Mouse (Mus musculus): ENCODE results near the gene Spata5.

DNA sequence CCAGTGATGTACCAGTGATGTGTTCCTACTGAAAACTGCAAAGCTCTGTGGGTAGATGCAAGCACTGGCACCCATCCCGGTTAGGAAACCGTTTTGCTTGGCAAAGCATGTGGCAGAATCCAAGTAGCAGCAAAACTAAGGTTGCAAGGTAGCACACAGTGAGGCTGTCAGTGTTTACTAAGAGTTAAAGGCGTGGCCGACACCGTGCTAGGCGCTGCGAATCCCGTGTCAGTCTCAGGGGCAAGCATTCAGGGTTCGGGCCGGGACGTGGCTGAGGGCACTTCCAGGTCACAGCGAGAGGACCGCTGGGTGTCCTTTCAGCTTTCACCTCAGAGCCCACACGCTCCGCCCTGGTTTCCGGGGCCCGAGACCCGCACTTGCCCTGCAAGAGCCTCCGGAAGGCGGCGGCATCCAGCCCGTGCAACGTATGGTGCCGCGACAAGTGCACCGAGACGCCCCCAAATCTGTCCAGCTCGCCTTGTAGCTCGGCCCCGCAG, 687 bp upstream of the Spata5 start:
- no peak for TF ChIP-seq CTCF (IDR thresholded peaks at IDR 0.05; ENCODE audit: low read depth, low read length)
- no peak for TF ChIP-seq POLR2A (IDR thresholded peaks at IDR 0.05; ENCODE audit: borderline replicate concordance, low read depth, low read length)

All from bone marrow macrophage, adult 2 months (primary cell).